Mouse (Mus musculus): ENCODE data around the gene 9230110F15Rik. TPM values are rescaled to one million over a fixed set of nuclear protein-coding genes. Genes with fewer than 3 reads are reported as not detected.
"Not testable (repeated sequence)": the region's sequence is repeated elsewhere in the genome, so short reads cannot be mapped to it uniquely, and the experiment has no call there.

The 9230110F15Rik gene
- total RNA-seq (2021) = not detected
- long read RNA-seq, experiment 1 = 0 reads
- long read RNA-seq, experiment 2 = 0 reads

GRCm38 (mm10) chr9:35844050-35844449, at the start of gene 9230110F15Rik:
Gene 9230110F15Rik, minus strand, starts transcription at chr9:35844150.
- DNase-seq (ENCODE audit: low spot score in 2 of 2) = no peak

- DNase-seq (ENCODE audit: low spot score in 2 of 2) = not testable (repeated sequence)
Measured at GRCm38 (mm10) chr9:35893112-35893511, 49.2 kb upstream of the 9230110F15Rik start.

GRCm38 (mm10) chr9:35817881-35818280, 26.1 kb downstream of the 9230110F15Rik start:
- not testable (repeated sequence) for DNase-seq (ENCODE audit: low spot score in 2 of 2)

- no peak for DNase-seq (ENCODE audit: low spot score in 2 of 2)
Measured at GRCm38 (mm10) chr9:35798146-35798545, 45.8 kb downstream of the 9230110F15Rik start.

- no peak for DNase-seq (ENCODE audit: low spot score in 2 of 2)
Measured at GRCm38 (mm10) chr9:35790001-35790400, 53.9 kb downstream of the 9230110F15Rik start, which contains the start of the genes Gm27235 and D730048I06Rik. Gene Gm27235, minus strand, starts transcription at chr9:35790101. Gene D730048I06Rik, minus strand, starts transcription at chr9:35790112.

Other genes with a start within 250 kb of the 9230110F15Rik start
- gene Pate4, start 232.2 kb downstream of the 9230110F15Rik start, total RNA-seq (2021) = not detected
- gene Pate3, start 195.9 kb downstream of the 9230110F15Rik start, total RNA-seq (2021) = not detected
- not detected for gene Pate1, start 156.8 kb downstream of the 9230110F15Rik start, total RNA-seq (2021)
- not detected for gene Gm17677, start 103.1 kb downstream of the 9230110F15Rik start, total RNA-seq (2021)
- not detected for gene Gm17727, start 66.0 kb downstream of the 9230110F15Rik start, total RNA-seq (2021)
- gene Gm27235, start 54.0 kb downstream of the 9230110F15Rik start, total RNA-seq (2021) = not detected
- gene D730048I06Rik, start 54.0 kb downstream of the 9230110F15Rik start, total RNA-seq (2021) = not detected
- not detected for gene 9230113P08Rik, start 64.3 kb upstream of the 9230110F15Rik start, total RNA-seq (2021)